Mouse (Mus musculus) forebrain, embryonic 16.5 days (tissue): ENCODE data around the gene Elavl3. TPM values are rescaled to one million over a fixed set of nuclear protein-coding genes. Genes with fewer than 3 reads are reported as not detected.

Experiments used
- ATAC-seq: fragments of 200-750 bp; cut with Nextera tagmentation; 2 replicates; pipeline ENCODE4 v1.8.0; 2017; ENCODE audit warnings: mild to moderate bottlenecking, moderate library complexity
- H3K27ac ChIP-seq: fragments of 300-500 bp; sonication (generic); 2 replicates; pipeline ENCODE4 v1.5.1; 2014; ENCODE audit warnings: low read length, control low read depth
- H3K27me3 ChIP-seq: fragments of 300-500 bp; sonication (generic); replicated peaks from 2 replicates; pipeline ENCODE4 v1.6.1; 2014; ENCODE audit warnings: low read length; ENCODE audit not compliant: control insufficient read depth, insufficient read depth
- H3K36me3 ChIP-seq: fragments of 300-500 bp; sonication (generic); 2 replicates; pipeline ENCODE4 v1.6.1; 2014; ENCODE audit not compliant: control insufficient read depth, insufficient read depth
- H3K4me1 ChIP-seq: fragments of 300-500 bp; sonication (generic); replicated peaks from 2 replicates; pipeline ENCODE4 v1.6.1; 2014; ENCODE audit warnings: low read length; ENCODE audit not compliant: control insufficient read depth, insufficient read depth
- H3K4me2 ChIP-seq: fragments of 300-500 bp; sonication (generic); 2 replicates; pipeline ENCODE4 v1.6.1; 2014; ENCODE audit warnings: mild to moderate bottlenecking, low read length, control low read depth
- H3K4me3 ChIP-seq: fragments of 300-500 bp; sonication (generic); replicated peaks from 2 replicates; pipeline ENCODE4 v1.5.1; 2014; ENCODE audit warnings: mild to moderate bottlenecking, low read length, control low read depth
- H3K9ac ChIP-seq: fragments of 300-500 bp; sonication (generic); replicated peaks from 2 replicates; pipeline ENCODE4 v1.6.1; 2014; ENCODE audit warnings: low read depth, low read length, control low read depth
- H3K9me3 ChIP-seq: fragments of 300-500 bp; sonication (generic); 2 replicates; pipeline ENCODE4 v1.6.1; 2016; ENCODE audit warnings: low read length; ENCODE audit not compliant: control insufficient read depth
- WGBS: fragments of 180-500 bp; shearing (Covaris S2); extraction: QIAGEN DNeasy Blood & Tissue Kit; methylation state at CpG from one replicate; pipeline ENCODE4 v1.1.7; 2014; 5-methylcytosine and 5-hydroxymethylcytosine counted together
- polyA plus RNA-seq: library from polyadenylated mRNA; unstranded; fragments of >200 nt; fragmentation: Nextera tagmentation; extraction: Ambion mirVana; gene quantifications from 2 replicates; pipeline ENCODE4 v1.2.1, GENCODE M21; 2015

Elavl3 gene
- 77.6 and 101 TPM in 2 replicates for polyA plus RNA-seq

DNA sequence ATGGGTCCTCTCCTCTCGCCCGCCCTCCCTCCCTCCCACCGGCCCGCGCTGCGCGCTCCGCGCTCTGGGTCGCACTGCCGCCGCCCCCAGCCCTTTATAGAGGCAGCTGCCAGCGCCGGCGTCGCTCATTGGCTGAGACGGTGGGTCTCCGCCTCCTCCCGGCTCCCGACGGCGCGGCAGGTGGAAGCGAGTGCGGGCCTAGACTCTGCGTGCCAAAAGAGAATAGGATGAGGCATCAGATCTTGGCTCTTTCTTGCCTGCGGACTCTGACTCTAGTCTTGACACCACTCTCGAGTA lies at the start of gene Elavl3:
Gene Elavl3 (minus strand): TSS at position 66 of the 297 bp plus-strand sequence.
- ATAC-seq: peak; percentile 86
- under 1% methylated on average over 16 of the region's 28 CpGs for WGBS
- H3K4me3 ChIP-seq: peak within 1 kb of the TSS; percentile 90

DNA sequence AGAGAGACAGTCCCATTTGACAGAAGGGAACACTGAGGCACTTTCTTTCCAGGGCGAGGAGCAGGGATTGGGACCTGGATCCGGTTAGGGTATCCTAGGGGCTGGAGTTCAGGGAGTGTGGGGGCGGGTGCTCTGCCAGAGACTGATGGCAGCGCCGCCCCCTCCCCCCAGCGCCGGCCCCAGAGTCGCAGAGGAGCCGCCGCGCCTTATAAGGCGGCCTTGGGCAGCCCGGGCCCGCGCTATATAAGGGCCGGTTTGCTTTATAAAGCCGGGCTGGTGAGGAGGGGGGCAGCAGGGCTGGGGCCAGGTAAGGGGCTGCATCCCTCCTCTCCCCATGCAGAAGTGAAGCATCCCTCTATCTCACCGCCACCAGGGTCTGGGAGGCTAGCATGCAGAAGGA lies 48.1 kb upstream of the Elavl3 start:
- Histone ChIP-seq H3K27ac (no peak overlapping the region), H3K4me1 (peaks cover 3% of the 10 kb centered on the region; the same call in 1 of the 2 replicates), H3K9ac (no peak overlapping the region), H3K27me3 (peaks cover 27% of the 10 kb centered on the region), H3K9me3 (no peaks in the 10 kb centered on the region), H3K4me2 (no peak overlapping the region), H3K36me3 (no peaks in the 10 kb centered on the region), H3K4me3 (no peak overlapping the region)
- ATAC-seq: no peak
- WGBS: 7% methylated on average over 18 of the region's 18 CpGs

More for the DNA sequence above, at the start of gene Elavl3:
- Histone ChIP-seq H3K9me3 (no peaks in the 10 kb centered on the region), H3K36me3 (peaks cover 2% of the 10 kb centered on the region; the same call in 1 of the 2 replicates), H3K4me2 (peak within 1 kb of the TSS; percentile 93), H3K27ac (peak within 1 kb of the TSS; percentile 96), H3K4me1 (peaks cover 40% of the 10 kb centered on the region), H3K9ac (peak within 1 kb of the TSS; percentile 95), H3K27me3 (no peaks in the 10 kb centered on the region)

DNA sequence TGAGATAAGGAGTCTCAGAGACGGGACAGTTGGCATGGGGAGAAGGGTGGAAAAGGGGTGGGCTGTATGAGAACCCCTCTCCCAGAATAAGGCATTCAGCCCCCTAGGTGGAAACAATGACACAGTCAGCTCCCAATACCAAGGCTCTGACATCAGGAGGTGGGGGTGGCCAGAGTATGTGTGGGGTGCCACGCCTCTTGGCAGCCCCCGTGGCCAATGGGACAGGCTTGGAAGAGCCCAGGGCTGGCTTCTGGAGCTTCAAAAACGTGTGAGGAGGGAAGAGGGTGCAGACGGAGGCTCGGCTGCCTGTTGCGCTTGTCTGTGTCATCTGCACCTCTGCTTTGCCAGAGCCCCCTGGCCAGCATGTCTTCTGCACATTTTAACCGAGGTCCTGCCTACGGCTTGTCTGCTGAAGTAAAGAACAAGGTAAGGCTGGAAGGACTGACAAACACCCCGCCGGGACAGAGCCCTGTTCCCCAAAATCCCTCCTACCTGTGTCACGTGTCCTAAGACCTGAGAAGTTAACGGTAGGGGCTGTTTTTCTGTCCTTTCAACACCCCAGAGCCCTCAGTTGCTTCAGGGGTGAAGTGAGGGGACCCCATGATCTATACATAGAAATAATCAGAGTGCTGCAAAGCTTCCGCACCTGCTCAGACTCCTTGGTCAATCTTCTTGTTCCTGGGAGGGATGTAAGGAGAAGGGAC lies 47.3 kb upstream of the Elavl3 start, which contains the start of gene Cnn1:
Gene Cnn1 (plus strand): TSS at position 224 of the 704 bp plus-strand sequence.
- Histone ChIP-seq H3K27ac (no peak within 1 kb of the TSS), H3K9ac (no peak within 1 kb of the TSS), H3K27me3 (peaks cover 27% of the 10 kb centered on the region), H3K36me3 (no peaks in the 10 kb centered on the region), H3K4me3 (no peak within 1 kb of the TSS), H3K4me1 (peaks cover 3% of the 10 kb centered on the region; the same call in 1 of the 2 replicates), H3K4me2 (no peak within 1 kb of the TSS), H3K9me3 (no peaks in the 10 kb centered on the region)
- no peak for ATAC-seq
- WGBS: 9% methylated on average over 14 of the region's 14 CpGs

DNA sequence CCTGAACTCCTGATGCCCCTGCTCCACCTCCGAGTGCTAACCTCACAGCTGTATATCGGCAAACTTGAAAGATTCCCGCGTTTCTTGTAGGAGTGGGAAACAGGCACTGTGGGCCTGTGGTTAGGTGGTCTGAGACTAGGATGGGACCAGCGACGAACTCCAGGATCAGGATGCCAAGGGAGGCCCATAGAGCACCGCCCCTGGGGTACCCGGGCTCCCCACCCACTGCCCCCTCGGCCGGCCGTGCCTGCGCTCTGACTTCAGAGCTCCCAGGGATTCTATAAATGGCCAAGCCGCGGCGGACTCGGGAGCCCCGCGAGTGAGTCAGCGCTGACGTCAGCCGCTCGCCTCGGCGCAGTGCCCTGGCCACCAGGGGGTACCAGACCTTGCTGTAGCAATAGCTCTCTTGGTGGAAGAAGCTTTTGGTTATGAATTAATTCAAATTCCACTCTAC lies 44.1 kb upstream of the Elavl3 start:
- H3K36me3 ChIP-seq: no peaks in the 10 kb centered on the region
- H3K4me2 ChIP-seq: peak overlapping the region; percentile 69
- peaks cover 3% of the 10 kb centered on the region; the same call in 1 of the 2 replicates for H3K4me1 ChIP-seq
- peak overlapping the region; percentile 53 for H3K9ac ChIP-seq
- peaks cover 27% of the 10 kb centered on the region for H3K27me3 ChIP-seq
- peak; percentile 61; the same call in 1 of the 2 replicates for ATAC-seq
- peak overlapping the region; percentile 39 for H3K4me3 ChIP-seq
- H3K9me3 ChIP-seq: no peaks in the 10 kb centered on the region
- no peak overlapping the region for H3K27ac ChIP-seq
- 1% methylated on average over 24 of the region's 24 CpGs for WGBS

DNA sequence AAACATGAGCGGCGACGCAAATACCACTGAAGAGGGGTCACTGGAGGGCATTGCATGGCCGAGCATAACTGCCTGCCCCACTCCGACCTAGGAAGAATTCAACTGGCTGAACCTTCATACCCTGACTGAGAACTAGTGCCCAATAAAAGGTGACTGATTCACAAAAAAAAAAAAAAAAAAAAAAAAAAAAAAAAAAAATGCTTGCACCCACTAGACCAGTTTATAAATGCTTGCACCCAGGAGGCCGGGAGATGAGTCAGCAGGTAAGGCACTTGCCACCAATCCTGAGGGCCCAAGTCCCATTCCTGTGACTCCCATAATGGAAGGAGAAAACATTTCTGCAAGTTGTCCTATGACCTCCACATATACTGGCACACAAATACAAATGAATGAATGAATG lies 40.9 kb upstream of the Elavl3 start:
- no peak for ATAC-seq
- 91% methylated on average over 6 of the region's 6 CpGs for WGBS

DNA sequence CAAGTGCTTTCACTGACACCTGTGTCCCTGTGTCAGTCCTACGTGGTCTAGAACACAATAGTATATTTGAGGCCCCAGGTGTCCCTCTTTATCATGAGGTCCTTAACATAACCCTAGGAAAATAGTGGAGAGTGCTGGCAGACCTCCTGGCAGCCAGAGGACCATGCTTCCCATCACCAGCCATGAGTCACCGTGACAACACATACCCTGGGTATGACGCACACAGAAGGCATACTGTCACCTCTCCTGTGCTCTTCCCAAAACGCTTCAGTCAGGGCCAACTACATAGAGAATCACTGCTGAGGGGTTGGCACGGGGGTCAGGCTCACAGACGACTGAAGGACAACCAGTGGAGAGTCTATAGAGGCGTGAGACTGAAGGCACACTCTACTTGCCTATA lies 38.2 kb upstream of the Elavl3 start:
- Histone ChIP-seq H3K4me2 (no peak overlapping the region), H3K4me3 (no peak overlapping the region), H3K36me3 (no peaks in the 10 kb centered on the region), H3K27ac (no peak overlapping the region), H3K9ac (no peak overlapping the region), H3K27me3 (0 out of 2 replicates have a peak, but pooled peaks cover 2% of the 10 kb centered on the region), H3K4me1 (peaks cover 6% of the 10 kb centered on the region), H3K9me3 (no peaks in the 10 kb centered on the region)
- 86% methylated on average over 7 of the region's 7 CpGs for whole genome bisulfite sequencing
- no peak for ATAC-seq

More for the DNA sequence above, 40.9 kb upstream of the Elavl3 start:
- Histone ChIP-seq H3K36me3 (no peaks in the 10 kb centered on the region), H3K4me1 (peaks cover 3% of the 10 kb centered on the region; the same call in 1 of the 2 replicates), H3K27ac (no peak overlapping the region), H3K4me3 (no peak overlapping the region), H3K9ac (no peak overlapping the region), H3K4me2 (no peak overlapping the region), H3K9me3 (no peaks in the 10 kb centered on the region), H3K27me3 (0 out of 2 replicates have a peak, but pooled peaks cover 2% of the 10 kb centered on the region)

DNA sequence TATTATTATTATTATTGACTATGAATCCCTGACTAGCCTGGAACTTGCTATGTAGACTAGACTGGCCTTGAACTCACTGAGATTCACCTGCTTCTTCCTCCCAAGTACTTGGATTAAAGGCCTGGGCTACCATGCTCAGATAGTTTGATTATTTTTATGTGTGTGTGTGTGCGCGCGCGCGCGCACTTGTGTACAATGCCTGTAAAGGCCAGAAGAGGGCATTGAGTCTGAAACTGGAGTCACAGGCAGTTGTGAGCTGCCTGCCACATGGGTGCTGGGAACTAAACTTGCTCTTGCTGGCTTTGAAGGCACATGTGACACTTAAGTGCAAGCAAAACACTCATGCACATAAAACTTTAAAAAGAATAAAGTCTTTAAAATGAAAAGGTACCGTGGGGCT lies 37.5 kb upstream of the Elavl3 start:
- Histone ChIP-seq H3K4me1 (peaks cover 11% of the 10 kb centered on the region), H3K36me3 (no peaks in the 10 kb centered on the region), H3K27me3 (0 out of 2 replicates have a peak, but pooled peaks cover 2% of the 10 kb centered on the region), H3K9ac (no peak overlapping the region), H3K4me3 (no peak overlapping the region), H3K9me3 (no peaks in the 10 kb centered on the region), H3K4me2 (no peak overlapping the region), H3K27ac (no peak overlapping the region)
- ATAC-seq: no peak
- 95% methylated on average over 7 of the region's 7 CpGs for WGBS

DNA sequence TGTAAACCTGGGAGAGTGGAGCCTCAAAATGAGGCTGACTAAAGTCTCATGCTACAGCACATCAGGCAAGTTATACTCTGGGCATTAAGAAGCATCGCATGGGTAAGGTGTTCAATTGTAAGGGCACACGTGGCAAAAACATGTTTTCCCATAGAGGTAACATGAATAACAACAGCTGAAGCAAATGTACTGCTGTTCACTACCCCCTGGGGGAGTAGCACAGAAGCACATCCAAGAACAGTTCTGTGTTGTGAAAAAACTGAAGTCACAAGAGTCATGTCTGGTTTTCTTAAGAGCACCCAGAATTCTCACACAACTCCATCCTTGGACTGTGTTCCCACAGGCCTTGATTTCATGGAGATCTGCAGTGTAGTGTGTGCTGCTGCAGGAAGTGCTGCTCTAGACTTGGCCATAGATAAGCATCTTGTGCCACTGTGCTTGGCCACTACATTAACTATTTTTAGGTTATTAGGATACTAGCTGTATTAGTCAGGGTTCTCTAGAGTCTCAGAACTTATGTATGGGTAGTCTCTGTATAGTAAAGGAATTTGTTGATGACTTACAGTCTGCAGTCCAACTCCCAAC lies 35.3 kb upstream of the Elavl3 start:
- Histone ChIP-seq H3K27ac (no peak overlapping the region), H3K36me3 (no peaks in the 10 kb centered on the region), H3K9me3 (no peaks in the 10 kb centered on the region), H3K27me3 (no peaks in the 10 kb centered on the region), H3K9ac (no peak overlapping the region), H3K4me2 (no peak overlapping the region), H3K4me3 (no peak overlapping the region), H3K4me1 (peaks cover 11% of the 10 kb centered on the region)
- no peak for ATAC-seq
- WGBS: 82% methylated on average over 2 of the region's 2 CpGs

DNA sequence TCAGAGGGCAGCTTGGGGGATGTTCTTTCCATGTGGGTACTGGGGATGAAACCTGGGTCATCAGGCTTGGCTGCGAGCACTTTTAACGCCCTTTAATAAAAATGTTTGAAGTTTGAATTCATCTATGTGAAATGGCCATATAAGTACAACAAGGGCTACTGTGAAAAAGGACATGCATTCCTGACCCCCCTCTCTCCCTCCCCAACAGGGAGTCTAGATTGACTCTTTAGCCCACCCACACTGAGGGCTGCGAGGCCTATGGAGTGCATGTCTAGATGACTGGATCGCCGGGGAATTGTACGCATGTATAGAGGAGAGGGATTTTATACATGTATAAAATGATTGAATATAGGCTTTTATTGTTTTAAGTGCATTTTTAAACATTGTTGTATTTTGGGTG lies 34.2 kb upstream of the Elavl3 start:
- H3K27me3 ChIP-seq: no peaks in the 10 kb centered on the region
- H3K36me3 ChIP-seq: no peaks in the 10 kb centered on the region
- H3K9ac ChIP-seq: peak overlapping the region; percentile 81
- H3K9me3 ChIP-seq: no peaks in the 10 kb centered on the region
- WGBS: 82% methylated on average over 6 of the region's 6 CpGs
- ATAC-seq: no peak
- peak overlapping the region; percentile 67 for H3K4me2 ChIP-seq
- peaks cover 11% of the 10 kb centered on the region for H3K4me1 ChIP-seq
- peak overlapping the region; percentile 96 for H3K4me3 ChIP-seq
- no peak overlapping the region; the same call in 1 of the 2 replicates for H3K27ac ChIP-seq
